Mouse (Mus musculus) ES-E14 (cell line): ENCODE measurements around the gene Kiss1r. TPM values are rescaled to one million over a fixed set of nuclear protein-coding genes. Genes with fewer than 3 reads are reported as not detected.

Experiments
- DNase-seq: peaks from one replicate; pipeline ENCODE4 v3.0.0-alpha.2; 2013; ENCODE audit warnings: low read depth, low spot score
- H3K27ac ChIP-seq: 2 replicates; pipeline ENCODE4 v1.5.1; 2012; ENCODE audit warnings: low read depth, mild to moderate bottlenecking, low read length, moderate library complexity, mixed read lengths; ENCODE audit not compliant: poor library complexity, insufficient read depth, severe bottlenecking
- H3K36me3 ChIP-seq: 2 replicates; pipeline ENCODE4 v1.6.1; 2012; ENCODE audit warnings: mild to moderate bottlenecking, low read length, moderate library complexity, mixed read lengths; ENCODE audit not compliant: control insufficient read depth, poor library complexity, insufficient read depth, severe bottlenecking
- H3K4me1 ChIP-seq, 2 experiments: fragments of 150-350 bp in 1 of 2; sonication (generic) in 1 of 2; 2 replicates each; pipeline ENCODE4 v1.6.1; 2012; ENCODE audit warnings: low read length in 2 of 2, mild to moderate bottlenecking in 1 of 2, mixed read lengths in 1 of 2; ENCODE audit not compliant: control insufficient read depth in 2 of 2, insufficient read depth in 2 of 2, poor library complexity in 1 of 2
- H3K4me3 ChIP-seq, 2 experiments: fragments of 150-350 bp in 1 of 2; sonication (generic) in 1 of 2; 2 replicates each; pipeline ENCODE4 v1.5.1; 2012; ENCODE audit warnings: low read length in 2 of 2, low read depth in 1 of 2, mild to moderate bottlenecking in 1 of 2, mixed read lengths in 1 of 2; ENCODE audit not compliant: insufficient read depth in 1 of 2, poor library complexity in 1 of 2, severe bottlenecking in 1 of 2
- H3K9ac ChIP-seq: 2 replicates; pipeline ENCODE4 v1.6.1; 2012; ENCODE audit warnings: low read depth, mild to moderate bottlenecking, low read length, mixed read lengths; ENCODE audit not compliant: poor library complexity, insufficient read depth, severe bottlenecking
- H3K9me3 ChIP-seq: fragments of 150-350 bp; sonication (generic); 2 replicates; pipeline ENCODE4 v1.6.1; 2012; ENCODE audit warnings: low read depth, mild to moderate bottlenecking, low read length; ENCODE audit not compliant: control insufficient read depth, insufficient read depth
- CHD2 ChIP-seq: IDR thresholded peaks from 2 replicates; pipeline ENCODE4 v1.6.1; 2014; ENCODE audit warnings: mild to moderate bottlenecking, low read depth, low read length, inconsistent platforms
- HCFC1 ChIP-seq: IDR thresholded peaks from 2 replicates; pipeline ENCODE4 v1.6.1; 2012; ENCODE audit warnings: low read length, inconsistent platforms, borderline replicate concordance; ENCODE audit not compliant: insufficient read depth
- MAFK ChIP-seq: IDR thresholded peaks from 2 replicates; pipeline ENCODE4 v1.6.1; 2014; ENCODE audit warnings: mild to moderate bottlenecking, low read depth, low read length, inconsistent platforms; ENCODE audit not compliant: insufficient read depth
- ZC3H11A ChIP-seq: IDR thresholded peaks from 2 replicates; pipeline ENCODE4 v1.6.1; 2012; ENCODE audit warnings: low read depth, mild to moderate bottlenecking, inconsistent platforms, low read length, borderline replicate concordance
- ZNF384 ChIP-seq: IDR thresholded peaks from 2 replicates; pipeline ENCODE4 v1.6.1; 2012; ENCODE audit warnings: low read depth, low read length, inconsistent platforms
- in situ Hi-C, 2 experiments: fragments of 600-800 bp; cut with MboI; formaldehyde crosslinking; loops; one replicate each; pipeline ENCODE4 v1.15.1; 2025; ENCODE audit warnings: low sequenced_read_pairs in 2 of 2, inconsistent platforms in 1 of 2; ENCODE audit not compliant: unreplicated experiment in 2 of 2
- total RNA-seq: library from RNA; depleted of rRNA; stranded (reverse); fragments of 300-350 nt; gene quantifications from 2 replicates; pipeline ENCODE4 v1.2.3, GENCODE M21; 2012

Kiss1r gene
- total RNA-seq, 1 experiment: 0.85 TPM

DNA sequence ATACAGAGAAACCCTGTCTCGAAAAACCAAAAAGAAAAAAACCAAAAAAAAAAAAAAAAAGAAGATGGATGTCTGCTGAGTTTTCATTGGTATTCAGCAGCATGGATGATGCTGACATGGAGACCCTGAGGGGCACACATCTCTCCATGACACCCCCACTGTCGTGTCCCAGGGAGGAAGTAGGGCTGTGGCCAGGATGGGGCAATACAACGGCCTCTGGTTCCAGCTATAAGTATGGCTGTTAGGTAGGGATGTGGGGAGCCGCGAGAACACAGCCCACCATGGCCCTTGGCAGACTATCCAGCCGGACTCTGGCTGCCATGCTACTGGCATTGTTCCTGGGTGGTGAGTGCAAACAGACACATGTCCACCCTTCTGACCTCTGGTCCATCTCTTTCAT lies 30.7 kb upstream of the Kiss1r start, which contains the start of gene Elane:
Gene Elane (plus strand): TSS at position 194 of the 400 bp plus-strand sequence.
- H3K4me3 ChIP-seq: no peak within 1 kb of the TSS
- no peak for DNase-seq
- H3K9ac ChIP-seq: no peak within 1 kb of the TSS
- H3K4me1 ChIP-seq: peaks cover 0 to 9% of the 10 kb centered on the region in 2 experiments; a peak in 1 of 4 replicates
- no peak for TF ChIP-seq CHD2
- no peak for TF ChIP-seq HCFC1
- no peak within 1 kb of the TSS for H3K27ac ChIP-seq
- in situ Hi-C loops: no loop called here
- H3K9me3 ChIP-seq: no peaks in the 10 kb centered on the region
- no peaks in the 10 kb centered on the region for H3K36me3 ChIP-seq

DNA sequence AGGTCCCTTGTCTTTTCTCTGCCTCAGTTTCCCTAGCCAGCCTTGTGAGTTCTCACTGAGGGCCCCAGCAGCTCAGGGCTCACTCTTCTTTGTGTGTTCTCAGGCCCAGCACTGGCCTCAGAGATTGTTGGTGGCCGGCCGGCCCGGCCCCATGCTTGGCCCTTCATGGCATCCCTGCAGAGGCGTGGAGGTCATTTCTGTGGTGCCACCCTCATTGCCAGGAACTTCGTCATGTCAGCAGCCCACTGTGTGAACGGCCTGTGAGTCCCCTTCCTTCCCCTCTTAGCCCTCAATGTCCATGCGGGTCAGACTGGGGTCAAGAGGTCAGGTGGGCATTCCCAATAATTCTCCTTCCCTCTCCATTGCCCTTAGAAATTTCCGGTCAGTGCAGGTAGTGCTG lies 30.2 kb upstream of the Kiss1r start:
- TF ChIP-seq CHD2 (no peak), ZC3H11A (no peak), ZNF384 (no peak), HCFC1 (no peak), MAFK (no peak)
- Histone ChIP-seq H3K9me3 (no peaks in the 10 kb centered on the region), H3K4me3 (no peak overlapping the region), H3K9ac (no peak overlapping the region), H3K27ac (no peak overlapping the region), H3K36me3 (no peaks in the 10 kb centered on the region), H3K4me1 (peaks cover 0 to 8% of the 10 kb centered on the region in 2 experiments; a peak in 1 of 4 replicates)
- in situ Hi-C loops: no loop called here
- DNase-seq: no peak

GRCm38 (mm10) chr10:79889386-79889785 lies 27.4 kb upstream of the Kiss1r start:
- no peaks in the 10 kb centered on the region for H3K36me3 ChIP-seq
- H3K4me3 ChIP-seq: no peak overlapping the region
- H3K9me3 ChIP-seq: no peaks in the 10 kb centered on the region
- no peak overlapping the region for H3K9ac ChIP-seq
- DNase-seq: no peak
- TF ChIP-seq MAFK (no peak), CHD2 (no peak), ZNF384 (no peak), HCFC1 (no peak), ZC3H11A (no peak)
- in situ Hi-C loops: no loop called here
- H3K27ac ChIP-seq: no peak overlapping the region
- H3K4me1 ChIP-seq: no peaks in the 10 kb centered on the region; a peak in 1 of 4 replicates

- Histone ChIP-seq H3K4me3 (no peak within 1 kb of the TSS), H3K27ac (no peak within 1 kb of the TSS), H3K9me3 (no peaks in the 10 kb centered on the region), H3K9ac (no peak within 1 kb of the TSS), H3K4me1 (no peaks in the 10 kb centered on the region; a peak in 1 of 4 replicates), H3K36me3 (peaks cover 4% of the 10 kb centered on the region; the same call in 1 of the 2 replicates)
- in situ Hi-C loops: no loop called here
- DNase-seq: no peak
- TF ChIP-seq ZNF384 (no peak), HCFC1 (no peak), ZC3H11A (no peak), CHD2 (no peak), MAFK (no peak)
These were observed 26.1 kb upstream of the Kiss1r start, which contains the start of gene Cfd for GRCm38 (mm10) chr10:79890670-79891069. TSS of gene Cfd (plus strand) at chr10:79890853.
